Mouse (Mus musculus): Measurements from ENCODE around the gene Camk1d. TPM values are rescaled to one million over a fixed set of nuclear protein-coding genes. Genes with fewer than 3 reads are reported as not detected.

Gene Camk1d
- polyA plus RNA-seq, 1 experiment: 0.28 TPM

GRCm38 (mm10) chr2:5478256-5478655 is 236.1 kb downstream of the Camk1d start:
- Histone ChIP-seq H3K4me3 (replicated peaks) (no peak overlapping the region), H3K27me3 (replicated peaks) (no peaks in the 10 kb centered on the region), H3K36me3 (replicated peaks; ENCODE audit: low read length) (no peaks in the 10 kb centered on the region), H3K4me1 (peaks cover 9% of the 10 kb centered on the region), H3K9me3 (no peaks in the 10 kb centered on the region)
- TF ChIP-seq GATA1 (IDR thresholded peaks at IDR 0.05; ENCODE audit: borderline replicate concordance, low read length) (no peak), FLI1 (IDR thresholded peaks at IDR 0.05; ENCODE audit: low read length) (no peak)

GRCm38 (mm10) chr2:5477525-5477924 is 236.8 kb downstream of the Camk1d start:
- H3K4me1 ChIP-seq: peaks cover 9% of the 10 kb centered on the region
- no peak overlapping the region for H3K4me3 ChIP-seq (replicated peaks)
- no peaks in the 10 kb centered on the region for H3K36me3 ChIP-seq (replicated peaks; ENCODE audit: low read length)
- H3K9me3 ChIP-seq: no peaks in the 10 kb centered on the region
- no peak for TF ChIP-seq GATA1 (IDR thresholded peaks at IDR 0.05; ENCODE audit: borderline replicate concordance, low read length)
- no peaks in the 10 kb centered on the region for H3K27me3 ChIP-seq (replicated peaks)

- no peaks in the 10 kb centered on the region for H3K36me3 ChIP-seq (replicated peaks; ENCODE audit: low read length)
- no peak overlapping the region for H3K4me3 ChIP-seq (replicated peaks)
- H3K4me1 ChIP-seq: no peaks in the 10 kb centered on the region
- peaks cover 13% of the 10 kb centered on the region; the same call in 1 of the 2 replicates for H3K9me3 ChIP-seq
- TF ChIP-seq GATA1 (IDR thresholded peaks at IDR 0.05; ENCODE audit: borderline replicate concordance, low read length) (no peak), FLI1 (IDR thresholded peaks at IDR 0.05; ENCODE audit: low read length) (no peak)
- H3K27me3 ChIP-seq (replicated peaks): no peaks in the 10 kb centered on the region
Measured at GRCm38 (mm10) chr2:5469366-5469941, 244.9 kb downstream of the Camk1d start.

- Histone ChIP-seq H3K36me3 (replicated peaks; ENCODE audit: low read length) (no peaks in the 10 kb centered on the region), H3K4me1 (no peaks in the 10 kb centered on the region), H3K27me3 (replicated peaks) (no peaks in the 10 kb centered on the region), H3K4me3 (replicated peaks) (no peak overlapping the region), H3K9me3 (peaks cover 13% of the 10 kb centered on the region; the same call in 1 of the 2 replicates)
- TF ChIP-seq FLI1 (IDR thresholded peaks at IDR 0.05; ENCODE audit: low read length): no peak
- no peak for TF ChIP-seq GATA1 (IDR thresholded peaks at IDR 0.05; ENCODE audit: borderline replicate concordance, low read length)
Measured at GRCm38 (mm10) chr2:5467537-5467936, 246.8 kb downstream of the Camk1d start.

GRCm38 (mm10) chr2:5458671-5459235 is 255.6 kb downstream of the Camk1d start:
- H3K36me3 ChIP-seq (replicated peaks; ENCODE audit: low read length): no peaks in the 10 kb centered on the region
- no peaks in the 10 kb centered on the region for H3K4me1 ChIP-seq
- peaks cover 10% of the 10 kb centered on the region for H3K9me3 ChIP-seq
- H3K4me3 ChIP-seq (replicated peaks): no peak overlapping the region
- no peak for TF ChIP-seq FLI1 (IDR thresholded peaks at IDR 0.05; ENCODE audit: low read length)
- TF ChIP-seq GATA1 (IDR thresholded peaks at IDR 0.05; ENCODE audit: borderline replicate concordance, low read length): no peak
- peaks cover 2% of the 10 kb centered on the region for H3K27me3 ChIP-seq (replicated peaks)

- TF ChIP-seq FLI1 (IDR thresholded peaks at IDR 0.05; ENCODE audit: low read length): no peak
- no peak for TF ChIP-seq GATA1 (IDR thresholded peaks at IDR 0.05; ENCODE audit: borderline replicate concordance, low read length)
- Histone ChIP-seq H3K9me3 (peaks cover 10% of the 10 kb centered on the region), H3K4me3 (replicated peaks) (no peak overlapping the region), H3K4me1 (no peaks in the 10 kb centered on the region), H3K27me3 (replicated peaks) (peaks cover 2% of the 10 kb centered on the region), H3K36me3 (replicated peaks; ENCODE audit: low read length) (no peaks in the 10 kb centered on the region)
Measured at GRCm38 (mm10) chr2:5458075-5458494, 256.2 kb downstream of the Camk1d start.

GRCm38 (mm10) chr2:5456108-5456507 is 258.2 kb downstream of the Camk1d start:
- no peaks in the 10 kb centered on the region for H3K36me3 ChIP-seq (replicated peaks; ENCODE audit: low read length)
- H3K4me3 ChIP-seq (replicated peaks): no peak overlapping the region
- peaks cover 2% of the 10 kb centered on the region for H3K27me3 ChIP-seq (replicated peaks)
- H3K4me1 ChIP-seq: no peaks in the 10 kb centered on the region
- TF ChIP-seq GATA1 (IDR thresholded peaks at IDR 0.05; ENCODE audit: borderline replicate concordance, low read length) (no peak), FLI1 (IDR thresholded peaks at IDR 0.05; ENCODE audit: low read length) (no peak)
- peaks cover 10% of the 10 kb centered on the region for H3K9me3 ChIP-seq

GRCm38 (mm10) chr2:5454830-5455229 is 259.5 kb downstream of the Camk1d start:
- Histone ChIP-seq H3K4me3 (replicated peaks) (no peak overlapping the region), H3K9me3 (peaks cover 10% of the 10 kb centered on the region), H3K27me3 (replicated peaks) (peaks cover 2% of the 10 kb centered on the region), H3K36me3 (replicated peaks; ENCODE audit: low read length) (no peaks in the 10 kb centered on the region), H3K4me1 (no peaks in the 10 kb centered on the region)
- TF ChIP-seq FLI1 (IDR thresholded peaks at IDR 0.05; ENCODE audit: low read length) (no peak), GATA1 (IDR thresholded peaks at IDR 0.05; ENCODE audit: borderline replicate concordance, low read length) (no peak)

- TF ChIP-seq FLI1 (IDR thresholded peaks at IDR 0.05; ENCODE audit: low read length): no peak
- TF ChIP-seq GATA1 (IDR thresholded peaks at IDR 0.05; ENCODE audit: borderline replicate concordance, low read length): no peak
- H3K4me1 ChIP-seq: no peaks in the 10 kb centered on the region
- no peaks in the 10 kb centered on the region for H3K36me3 ChIP-seq (replicated peaks; ENCODE audit: low read length)
- no peaks in the 10 kb centered on the region for H3K9me3 ChIP-seq
- peaks cover 2% of the 10 kb centered on the region for H3K27me3 ChIP-seq (replicated peaks)
- H3K4me3 ChIP-seq (replicated peaks): no peak overlapping the region
Measured at GRCm38 (mm10) chr2:5451654-5452053, 262.7 kb downstream of the Camk1d start.

- H3K4me3 ChIP-seq (replicated peaks): no peak overlapping the region
- no peaks in the 10 kb centered on the region for H3K36me3 ChIP-seq (replicated peaks; ENCODE audit: low read length)
- TF ChIP-seq FLI1 (IDR thresholded peaks at IDR 0.05; ENCODE audit: low read length): no peak
- no peak for TF ChIP-seq GATA1 (IDR thresholded peaks at IDR 0.05; ENCODE audit: borderline replicate concordance, low read length)
- no peaks in the 10 kb centered on the region for H3K27me3 ChIP-seq (replicated peaks)
- H3K4me1 ChIP-seq: no peaks in the 10 kb centered on the region
- H3K9me3 ChIP-seq: no peaks in the 10 kb centered on the region
Measured at GRCm38 (mm10) chr2:5445357-5445756, 269.0 kb downstream of the Camk1d start.
